Mouse (Mus musculus): ENCODE measurements at regions not wholly inside any gene's neighbourhood (a gene's known extent, or its start where the extent isn't known, plus 50 kb on each side); places are given as distances from the start of the nearest gene placed in this dataset.

GRCm38 (mm10) chr6:52065652-52066051 lies 53.3 kb upstream of the Skap2 start:
- Histone ChIP-seq H3K9me3 (replicated peaks; ENCODE audit: control insufficient read depth, low read length) (no peaks in the 10 kb centered on the region), H3K27ac (ENCODE audit: low read depth) (no peak overlapping the region), H3K9ac (replicated peaks; ENCODE audit: low read depth, low read length) (no peak overlapping the region), H3K4me3 (ENCODE audit: low read depth, low read length) (no peak overlapping the region), H3K27me3 (ENCODE audit: control insufficient read depth, insufficient read depth, low read length) (peaks cover 6% of the 10 kb centered on the region; the same call in 1 of the 2 replicates), H3K36me3 (replicated peaks; ENCODE audit: control insufficient read depth, insufficient read depth, low read length) (no peaks in the 10 kb centered on the region), H3K4me1 (ENCODE audit: control insufficient read depth, insufficient read depth) (no peaks in the 10 kb centered on the region), H3K4me2 (ENCODE audit: low read depth, low read length) (no peak overlapping the region)
- TF ChIP-seq EP300 (IDR thresholded peaks at IDR 0.05; ENCODE audit: low read depth) (no peak), CTCF (IDR thresholded peaks at IDR 0.05; ENCODE audit: low read depth) (no peak)
- WGBS: 85% methylated on average over 10 of the region's 10 CpGs
- ATAC-seq (ENCODE audit: insufficient read depth, low read depth) (no peak), DNase-seq (ENCODE audit: low spot score) (no peak)

- ATAC-seq (ENCODE audit: insufficient read depth, low read depth): no peak
- no peak for DNase-seq (ENCODE audit: low spot score)
- TF ChIP-seq CTCF (IDR thresholded peaks at IDR 0.05; ENCODE audit: low read depth) (no peak), EP300 (IDR thresholded peaks at IDR 0.05; ENCODE audit: low read depth) (no peak)
- Histone ChIP-seq H3K4me2 (ENCODE audit: low read depth, low read length) (no peak overlapping the region), H3K9ac (replicated peaks; ENCODE audit: low read depth, low read length) (no peak overlapping the region), H3K27ac (ENCODE audit: low read depth) (no peak overlapping the region), H3K27me3 (ENCODE audit: control insufficient read depth, insufficient read depth, low read length) (peaks cover 6% of the 10 kb centered on the region; the same call in 1 of the 2 replicates), H3K4me1 (ENCODE audit: control insufficient read depth, insufficient read depth) (no peaks in the 10 kb centered on the region), H3K9me3 (replicated peaks; ENCODE audit: control insufficient read depth, low read length) (no peaks in the 10 kb centered on the region), H3K4me3 (ENCODE audit: low read depth, low read length) (no peak overlapping the region), H3K36me3 (replicated peaks; ENCODE audit: control insufficient read depth, insufficient read depth, low read length) (no peaks in the 10 kb centered on the region)
- 63% methylated on average over 13 of the region's 13 CpGs for WGBS
These were observed 52.0 kb upstream of the Skap2 start for GRCm38 (mm10) chr6:52064176-52065015.

All from heart, postnatal 0 days (tissue).